Mouse (Mus musculus) myocyte (in vitro differentiated cells): Measurements from ENCODE around the gene Slco3a1. TPM values are rescaled to one million over a fixed set of nuclear protein-coding genes. Genes with fewer than 3 reads are reported as not detected.

Source experiments
- H3K27me3 ChIP-seq: one replicate; pipeline ENCODE4 v1.6.1; 2011; ENCODE audit not compliant: control insufficient read depth, insufficient read depth, insufficient read length
- H3K36me3 ChIP-seq: one replicate; pipeline ENCODE4 v1.6.1; 2011; ENCODE audit not compliant: control insufficient read depth, insufficient read depth
- H3K4me2 ChIP-seq: one replicate; pipeline ENCODE4 v1.6.1; 2011; ENCODE audit warnings: low read depth, control low read depth
- H3K4me3 ChIP-seq: one replicate; pipeline ENCODE4 v1.5.1; 2011; ENCODE audit warnings: mild to moderate bottlenecking, control low read depth, moderate library complexity
- H3K79me2 ChIP-seq: one replicate; pipeline ENCODE4 v1.6.1; 2011; ENCODE audit not compliant: control insufficient read depth, insufficient read depth
- H3ac ChIP-seq: one replicate; pipeline ENCODE4 v1.6.1; 2011; ENCODE audit not compliant: control insufficient read depth, insufficient read length
- CEBPB ChIP-seq: IDR thresholded peaks from 2 replicates; pipeline ENCODE4 v1.6.1; 2011; ENCODE audit warnings: mild to moderate bottlenecking, moderate library complexity; ENCODE audit not compliant: poor library complexity, insufficient read depth, severe bottlenecking
- E2F4 ChIP-seq: IDR thresholded peaks from one replicate; pipeline ENCODE4 v1.6.1; 2011; ENCODE audit warnings: mild to moderate bottlenecking, control low read depth, moderate library complexity; ENCODE audit not compliant: insufficient read depth
- MAX ChIP-seq: IDR thresholded peaks from one replicate; pipeline ENCODE4 v1.6.1; 2011; ENCODE audit warnings: low read depth, mild to moderate bottlenecking, control low read depth
- MYOD1 ChIP-seq, 3 experiments: IDR thresholded peaks; one replicate each; pipeline ENCODE4 v1.6.1; 2011; ENCODE audit warnings: control low read depth in 2 of 3, low read depth in 2 of 3, mild to moderate bottlenecking in 2 of 3, moderate library complexity in 1 of 3; ENCODE audit not compliant: insufficient read length in 2 of 3, control insufficient read depth in 1 of 3
- MYOG ChIP-seq, 3 experiments: IDR thresholded peaks; one replicate each; pipeline ENCODE4 v1.6.1; 2011; ENCODE audit warnings: control low read depth in 2 of 3, low read depth in 2 of 3, mild to moderate bottlenecking in 2 of 3; ENCODE audit not compliant: insufficient read length in 2 of 3, control insufficient read depth in 1 of 3, insufficient read depth in 1 of 3
- POLR2A ChIP-seq: IDR thresholded peaks from one replicate; pipeline ENCODE4 v1.6.1; 2011; ENCODE audit warnings: low read depth, mild to moderate bottlenecking, control low read depth, moderate library complexity; ENCODE audit not compliant: insufficient read length
- POLR2AphosphoS2 ChIP-seq: IDR thresholded peaks from one replicate; pipeline ENCODE4 v1.6.1; 2011; ENCODE audit warnings: low read depth, control low read depth; ENCODE audit not compliant: insufficient read length
- REST ChIP-seq: IDR thresholded peaks from one replicate; pipeline ENCODE4 v1.6.1; 2011; ENCODE audit warnings: mild to moderate bottlenecking, control low read depth, moderate library complexity; ENCODE audit not compliant: insufficient read depth, insufficient read length
- SRF ChIP-seq: IDR thresholded peaks from one replicate; pipeline ENCODE4 v1.6.1; 2011; ENCODE audit warnings: low read depth; ENCODE audit not compliant: control insufficient read depth, insufficient read length
- TCF12 ChIP-seq: IDR thresholded peaks from one replicate; pipeline ENCODE4 v1.6.1; 2011; ENCODE audit warnings: mild to moderate bottlenecking, control low read depth; ENCODE audit not compliant: poor library complexity, insufficient read depth, severe bottlenecking
- TCF3 ChIP-seq: IDR thresholded peaks from one replicate; pipeline ENCODE4 v1.6.1; 2011; ENCODE audit warnings: low read depth, control low read depth; ENCODE audit not compliant: insufficient read length
- USF1 ChIP-seq: IDR thresholded peaks from one replicate; pipeline ENCODE4 v1.6.1; 2011; ENCODE audit warnings: low read depth, mild to moderate bottlenecking, control low read depth, moderate library complexity
- polyA plus RNA-seq: library from polyadenylated mRNA; unstranded; fragments of >200 nt; fragmentation: generic; extraction: Trizol; gene quantifications from one replicate; pipeline ENCODE4 v1.2.1, GENCODE M21; 2012; ENCODE audit warnings: missing spikeins

Slco3a1 gene
- polyA plus RNA-seq, 1 experiment: 50.7 TPM

DNA sequence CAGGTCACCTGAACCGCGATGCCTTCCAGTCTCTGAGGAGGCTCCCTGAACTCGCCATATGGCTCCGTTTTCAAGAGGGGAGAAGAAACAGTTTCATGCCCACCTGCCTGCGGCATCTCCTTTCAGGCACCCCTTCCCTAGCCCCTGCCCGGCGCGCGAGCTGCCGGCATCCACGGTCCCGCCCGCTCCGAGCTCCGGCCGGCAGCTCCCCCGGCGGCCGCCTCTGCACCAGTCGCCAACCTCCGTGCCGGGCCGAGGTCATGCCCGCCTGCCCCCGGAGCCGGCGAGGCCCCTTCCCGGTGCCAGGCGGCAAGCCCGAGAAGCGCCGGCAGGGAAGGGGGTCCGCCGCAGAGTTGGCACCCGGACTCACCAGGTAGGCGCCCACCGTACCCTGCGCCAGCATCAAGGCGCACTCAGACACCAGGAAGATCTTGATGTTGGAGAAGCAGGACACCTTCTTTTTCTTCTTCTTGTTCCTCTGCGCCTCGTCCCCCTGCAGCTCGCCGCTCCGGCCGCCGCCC, 479 bp downstream of the Slco3a1 start:
- H3ac ChIP-seq: peak overlapping the region; percentile 99
- peaks cover 45% of the 10 kb centered on the region for H3K79me2 ChIP-seq
- peak in 1 of 3 experiments; percentile 11 for TF ChIP-seq MYOD1 (IDR thresholded peaks at IDR 0.05; ENCODE audit: control insufficient read depth in 1 of 3, insufficient read length in 2 of 3, low read depth in 2 of 3)
- no peak for TF ChIP-seq POLR2A
- TF ChIP-seq SRF: no peak
- no peaks in the 10 kb centered on the region for H3K36me3 ChIP-seq
- peak overlapping the region; percentile 85 for H3K4me2 ChIP-seq
- no peaks in the 10 kb centered on the region for H3K27me3 ChIP-seq
- peak overlapping the region; percentile 56 for H3K4me3 ChIP-seq

GRCm38 (mm10) chr7:74553111-74553650, 1.4 kb downstream of the Slco3a1 start:
- no peak overlapping the region for H3ac ChIP-seq
- no peaks in the 10 kb centered on the region for H3K27me3 ChIP-seq
- TF ChIP-seq SRF: no peak
- TF ChIP-seq CEBPB: no peak
- no peak for TF ChIP-seq E2F4
- H3K79me2 ChIP-seq: peaks cover 54% of the 10 kb centered on the region
- H3K4me3 ChIP-seq: peak overlapping the region; percentile 56
- peak overlapping the region; percentile 85 for H3K4me2 ChIP-seq
- no peaks in the 10 kb centered on the region for H3K36me3 ChIP-seq

DNA sequence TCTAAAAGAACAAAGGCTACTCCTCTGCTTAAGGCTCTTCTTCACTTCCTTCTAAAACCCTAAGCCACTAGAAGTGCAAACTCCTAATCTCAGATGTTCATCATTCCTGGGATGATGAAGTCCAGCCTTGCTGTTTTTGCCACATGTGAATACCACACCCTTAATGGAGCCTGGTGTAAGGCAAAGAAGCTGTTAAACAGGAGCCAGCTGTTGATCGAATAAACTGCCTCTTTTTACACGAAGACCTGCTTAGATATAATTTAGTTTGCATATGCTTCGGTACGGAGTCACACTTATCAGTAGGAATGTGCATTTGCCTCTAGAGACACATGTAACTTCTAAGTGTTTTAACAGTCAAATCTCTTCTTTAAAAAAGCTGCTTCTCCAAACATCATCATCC, 2.0 kb downstream of the Slco3a1 start:
- H3K79me2 ChIP-seq: peaks cover 60% of the 10 kb centered on the region
- no peaks in the 10 kb centered on the region for H3K36me3 ChIP-seq
- H3K4me3 ChIP-seq: peak overlapping the region; percentile 56
- H3K4me2 ChIP-seq: peak overlapping the region; percentile 85
- H3K27me3 ChIP-seq: no peaks in the 10 kb centered on the region
- H3ac ChIP-seq: no peak overlapping the region
- TF ChIP-seq TCF3: no peak

DNA sequence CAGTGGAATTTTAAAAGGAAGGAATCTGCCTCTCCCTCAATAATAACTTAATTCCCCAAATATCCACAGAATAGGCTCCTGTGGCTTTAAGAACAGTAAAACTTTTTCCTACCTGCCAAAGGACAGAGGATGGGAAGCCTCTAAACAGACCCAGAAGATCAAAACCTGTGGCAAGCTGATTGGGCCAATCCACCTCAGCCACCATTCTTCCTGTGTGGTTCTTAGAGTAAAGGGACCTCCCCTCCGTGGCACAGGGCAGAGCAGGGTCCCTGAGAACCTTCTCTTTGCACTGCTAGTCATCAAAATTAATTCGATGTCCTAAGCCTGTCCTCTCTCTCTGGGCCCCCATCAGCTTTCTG, 2.6 kb downstream of the Slco3a1 start:
- peak overlapping the region; percentile 56 for H3K4me3 ChIP-seq
- no peak overlapping the region for H3ac ChIP-seq
- H3K27me3 ChIP-seq: no peaks in the 10 kb centered on the region
- H3K4me2 ChIP-seq: peak overlapping the region; percentile 85
- peaks cover 66% of the 10 kb centered on the region for H3K79me2 ChIP-seq
- no peaks in the 10 kb centered on the region for H3K36me3 ChIP-seq
- TF ChIP-seq MAX (no peak), POLR2A (no peak), E2F4 (no peak), MYOD1 (IDR thresholded peaks at IDR 0.05; ENCODE audit: control insufficient read depth in 1 of 3, insufficient read length in 2 of 3, low read depth in 2 of 3) (no peak), REST (no peak), TCF3 (no peak), CEBPB (no peak), TCF12 (no peak), MYOG (IDR thresholded peaks at IDR 0.05; ENCODE audit: control insufficient read depth in 1 of 3, insufficient read depth in 1 of 3, insufficient read length in 2 of 3, low read depth in 2 of 3) (no peak), SRF (no peak), USF1 (no peak), POLR2AphosphoS2 (no peak)

DNA sequence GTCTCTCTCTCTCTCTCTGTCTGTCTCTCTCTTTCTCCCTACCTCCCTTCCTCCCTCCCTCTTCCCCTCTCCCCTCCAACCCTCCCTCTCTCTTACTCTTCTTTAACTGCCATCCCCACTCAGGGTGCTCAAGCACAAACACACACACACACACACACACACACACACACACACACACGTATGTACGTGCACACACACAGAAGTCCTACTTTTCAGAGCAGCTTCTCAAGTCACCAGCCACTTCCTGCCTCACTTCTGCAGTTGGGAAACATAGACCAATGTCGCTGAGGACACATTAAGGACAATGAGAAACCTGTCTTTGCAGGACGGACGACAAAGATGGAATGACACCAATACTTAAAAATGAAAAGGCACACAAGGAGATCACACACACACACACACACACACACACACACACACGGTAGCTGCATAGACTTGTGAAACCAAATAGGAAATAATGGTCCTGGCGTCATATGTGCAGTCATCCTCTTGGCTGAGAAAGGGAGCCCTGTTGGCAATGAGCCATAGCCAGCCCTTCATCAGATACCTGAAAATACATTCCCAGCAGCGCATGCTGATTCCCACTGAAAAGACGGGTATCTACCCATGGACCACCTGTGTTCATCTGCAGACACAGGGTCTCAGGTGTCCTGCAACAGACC, 3.1 kb downstream of the Slco3a1 start:
- Histone ChIP-seq H3K27me3 (no peaks in the 10 kb centered on the region), H3K4me2 (peak overlapping the region; percentile 85), H3K4me3 (peak overlapping the region; percentile 56), H3K36me3 (no peaks in the 10 kb centered on the region), H3K79me2 (peaks cover 71% of the 10 kb centered on the region), H3ac (no peak overlapping the region)
- no peak for TF ChIP-seq MYOD1 (IDR thresholded peaks at IDR 0.05; ENCODE audit: control insufficient read depth in 1 of 3, insufficient read length in 2 of 3, low read depth in 2 of 3)
- TF ChIP-seq TCF12: no peak
- no peak for TF ChIP-seq CEBPB
- no peak for TF ChIP-seq REST
- TF ChIP-seq POLR2AphosphoS2: no peak
- TF ChIP-seq E2F4: no peak
- TF ChIP-seq SRF: no peak
- TF ChIP-seq TCF3: no peak
- no peak for TF ChIP-seq MYOG (IDR thresholded peaks at IDR 0.05; ENCODE audit: control insufficient read depth in 1 of 3, insufficient read depth in 1 of 3, insufficient read length in 2 of 3, low read depth in 2 of 3)
- no peak for TF ChIP-seq MAX
- no peak for TF ChIP-seq USF1
- no peak for TF ChIP-seq POLR2A
